Mouse (Mus musculus): ENCODE measurements around the gene Mast4.

The Mast4 gene

DNA sequence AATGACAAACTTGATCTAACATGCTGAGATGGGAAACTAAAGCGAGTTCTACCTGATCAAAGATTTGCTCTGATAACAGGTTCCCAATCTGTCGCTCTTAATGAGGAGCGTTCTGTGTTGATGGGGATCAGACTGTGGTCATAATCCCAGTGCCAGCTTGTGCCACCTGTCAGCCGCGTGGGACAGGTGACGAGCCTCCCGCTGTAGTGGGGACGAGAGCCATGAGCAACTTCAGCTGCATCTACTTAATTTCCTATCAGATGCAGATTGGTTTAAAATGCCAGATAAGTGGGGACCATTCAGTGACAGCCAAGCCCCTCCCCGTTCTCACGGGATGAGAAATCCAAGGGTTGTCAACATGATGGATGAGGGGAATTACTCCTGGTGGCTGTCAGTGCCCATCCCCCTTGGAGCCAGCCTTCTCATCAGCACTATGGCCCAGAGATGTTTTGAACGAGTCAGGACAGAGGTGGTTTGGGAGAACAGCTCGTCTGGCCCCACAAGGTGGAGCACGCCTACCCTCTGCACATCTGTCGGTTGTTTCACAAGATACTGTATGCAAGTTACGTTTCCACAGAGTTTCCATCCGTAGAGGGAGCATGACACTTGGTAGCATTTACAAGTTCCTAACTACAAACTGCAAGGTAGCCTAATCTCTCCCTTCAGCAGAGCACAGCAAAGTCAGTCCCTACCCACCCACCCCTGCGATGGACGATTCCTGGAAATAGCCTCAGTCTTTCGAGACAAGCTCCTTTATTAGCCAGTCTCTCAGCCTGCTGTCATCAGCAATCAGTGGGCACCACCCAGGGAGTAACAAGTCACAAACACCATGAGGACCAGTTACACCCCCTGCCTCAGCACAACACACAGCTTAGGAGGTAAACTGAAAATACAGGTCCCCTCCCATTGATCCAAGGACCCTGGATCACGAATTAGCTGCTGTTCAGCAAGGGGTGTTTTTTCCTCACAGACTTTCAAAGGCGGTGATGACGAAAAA lies 212.2 kb downstream of the Mast4 start:
- peak; percentile 9 for DNase-seq (ENCODE audit: low read depth, low spot score)

DNA sequence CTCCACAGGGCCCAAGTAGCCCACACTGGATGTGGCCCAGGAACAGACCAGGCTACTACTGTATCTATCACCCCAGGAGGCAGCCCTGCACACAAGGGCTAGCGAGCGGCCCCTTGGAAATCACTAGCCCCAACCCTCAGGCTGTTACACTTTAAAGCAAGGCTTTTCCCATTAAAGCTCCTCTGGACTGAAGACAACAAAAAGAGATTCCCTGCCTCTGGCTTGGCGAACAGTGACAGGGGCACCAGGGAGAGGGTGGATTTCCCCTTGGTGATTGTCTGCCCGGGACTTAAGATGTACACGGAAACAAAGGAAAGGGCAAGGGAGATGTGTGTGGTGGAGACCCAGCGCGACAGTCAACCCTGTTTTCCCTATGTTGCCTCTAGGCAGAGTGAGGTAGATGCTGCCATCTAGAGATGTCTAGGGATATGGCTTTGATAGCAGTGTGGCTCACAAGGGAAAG lies 213.6 kb downstream of the Mast4 start:
- DNase-seq (ENCODE audit: low read depth, low spot score): peak; percentile 52

DNA sequence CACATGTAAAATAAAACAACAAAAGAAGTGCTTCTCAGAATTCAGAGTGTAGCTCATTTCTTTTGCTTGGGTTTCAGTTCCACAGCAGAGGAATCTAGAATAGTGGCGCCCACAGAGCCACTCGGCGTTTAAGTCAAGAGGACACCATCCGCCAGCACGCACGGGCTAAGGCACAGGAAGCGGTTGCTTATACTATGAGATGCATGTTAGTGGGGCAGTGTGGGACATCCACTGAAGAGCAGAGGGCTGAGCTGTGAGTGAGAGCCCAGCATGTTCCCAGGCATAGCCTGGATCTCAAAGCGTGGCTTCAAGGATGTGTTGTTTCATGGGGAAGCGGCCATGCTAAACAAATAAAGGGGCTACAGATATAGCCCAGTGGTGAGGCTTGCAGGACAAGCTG lies 214.6 kb downstream of the Mast4 start:
- no peak for DNase-seq (ENCODE audit: low read depth, low spot score)

DNA sequence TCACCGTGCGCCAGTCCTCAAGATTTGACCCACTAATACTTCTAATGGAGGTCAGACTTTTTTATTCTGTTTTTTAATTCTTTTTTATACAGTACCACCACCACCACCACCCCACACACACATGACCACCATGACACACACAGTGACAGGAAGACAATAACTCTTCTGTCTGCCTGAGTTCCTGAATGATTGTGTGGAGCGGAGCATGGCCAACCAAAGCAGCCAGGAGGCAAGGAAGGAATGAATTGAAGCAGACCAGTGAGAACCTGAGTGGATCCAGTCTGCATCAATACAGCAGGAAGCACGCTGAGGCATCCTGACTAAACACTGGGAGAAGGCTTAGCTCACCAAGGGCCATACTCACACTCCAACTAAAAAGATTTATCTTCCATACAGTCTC lies 219.2 kb downstream of the Mast4 start:
- no peak for DNase-seq (ENCODE audit: low read depth, low spot score)

DNA sequence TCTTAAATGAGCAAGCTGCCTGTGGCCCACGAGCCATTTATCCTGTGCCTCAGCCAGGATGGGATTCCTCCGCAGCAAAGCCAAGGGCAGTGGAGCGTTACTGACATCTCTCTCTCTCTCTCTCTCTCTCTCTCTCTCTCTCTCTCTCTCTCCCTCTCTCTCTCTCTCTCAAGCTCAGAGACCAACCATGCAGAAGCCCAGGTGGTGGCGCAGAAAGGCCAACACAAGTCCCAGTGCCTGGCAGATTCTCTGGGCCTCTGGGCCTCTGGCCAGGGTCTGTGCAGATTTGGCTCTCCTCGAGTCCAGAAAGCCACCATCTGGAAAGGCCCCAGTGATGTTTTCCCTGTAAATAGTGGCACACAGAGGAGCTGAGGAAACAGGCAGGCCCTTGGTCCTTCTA lies 220.0 kb downstream of the Mast4 start:
- DNase-seq (ENCODE audit: low read depth, low spot score): no peak

DNA sequence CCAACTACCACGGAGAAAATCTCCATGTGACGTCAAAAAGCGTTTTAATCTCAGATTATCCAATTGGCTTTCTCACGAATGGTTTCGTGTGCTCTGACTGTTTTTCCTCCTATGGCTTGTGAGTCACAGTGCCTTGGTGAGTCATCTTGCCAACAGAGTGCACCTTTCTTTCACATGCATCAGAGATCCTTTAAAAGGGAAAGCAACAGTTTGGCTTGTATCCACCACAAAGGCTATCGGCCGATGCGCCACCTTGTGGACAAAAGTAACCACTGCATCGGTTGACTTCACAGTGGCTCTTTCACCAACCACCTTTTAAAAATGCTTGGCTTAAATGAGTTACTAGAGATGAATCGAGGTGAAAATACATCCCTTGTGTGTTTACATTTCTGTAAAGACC lies 224.4 kb downstream of the Mast4 start:
- DNase-seq (ENCODE audit: low read depth, low spot score): peak; percentile 48

DNA sequence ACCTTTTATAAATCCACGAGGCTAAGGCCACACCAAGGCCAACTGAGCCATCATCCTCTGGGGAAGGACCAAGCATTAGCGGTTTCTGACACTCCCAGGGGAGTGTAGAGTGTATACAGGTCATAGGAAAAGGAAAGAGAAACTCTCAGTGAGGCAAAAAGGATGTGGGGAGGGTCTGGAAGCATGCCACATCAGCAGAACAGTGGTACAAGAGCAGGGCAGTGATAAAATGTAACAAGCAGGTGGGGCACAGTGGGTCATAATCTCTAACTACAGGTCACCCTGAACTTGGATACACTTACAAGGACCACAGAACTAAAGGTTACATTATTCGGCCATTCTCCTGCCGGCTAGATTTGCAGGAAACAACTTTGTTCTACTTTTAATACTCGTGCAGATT lies 226.9 kb downstream of the Mast4 start:
- no peak for DNase-seq (ENCODE audit: low read depth, low spot score)

DNA sequence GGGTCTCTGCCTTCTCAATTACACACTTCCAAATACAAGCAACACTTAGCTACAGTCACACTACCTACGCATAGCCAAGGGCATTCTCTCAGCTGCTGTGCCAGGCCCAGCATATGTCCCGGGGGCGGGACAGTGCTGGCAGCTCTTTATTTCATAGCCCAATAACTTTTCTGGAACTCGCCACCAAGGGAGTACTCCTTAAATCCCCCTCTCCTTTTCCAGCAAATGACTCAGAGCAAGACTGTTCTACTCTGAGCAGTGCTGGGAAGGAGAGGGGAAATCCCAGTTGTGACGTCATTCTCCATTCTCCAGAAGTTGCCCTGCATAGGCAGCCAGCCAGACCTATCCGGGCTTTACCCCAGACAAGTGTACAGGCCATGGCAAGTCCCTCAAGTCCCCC lies 231.7 kb downstream of the Mast4 start:
- DNase-seq (ENCODE audit: low read depth, low spot score): no peak

DNA sequence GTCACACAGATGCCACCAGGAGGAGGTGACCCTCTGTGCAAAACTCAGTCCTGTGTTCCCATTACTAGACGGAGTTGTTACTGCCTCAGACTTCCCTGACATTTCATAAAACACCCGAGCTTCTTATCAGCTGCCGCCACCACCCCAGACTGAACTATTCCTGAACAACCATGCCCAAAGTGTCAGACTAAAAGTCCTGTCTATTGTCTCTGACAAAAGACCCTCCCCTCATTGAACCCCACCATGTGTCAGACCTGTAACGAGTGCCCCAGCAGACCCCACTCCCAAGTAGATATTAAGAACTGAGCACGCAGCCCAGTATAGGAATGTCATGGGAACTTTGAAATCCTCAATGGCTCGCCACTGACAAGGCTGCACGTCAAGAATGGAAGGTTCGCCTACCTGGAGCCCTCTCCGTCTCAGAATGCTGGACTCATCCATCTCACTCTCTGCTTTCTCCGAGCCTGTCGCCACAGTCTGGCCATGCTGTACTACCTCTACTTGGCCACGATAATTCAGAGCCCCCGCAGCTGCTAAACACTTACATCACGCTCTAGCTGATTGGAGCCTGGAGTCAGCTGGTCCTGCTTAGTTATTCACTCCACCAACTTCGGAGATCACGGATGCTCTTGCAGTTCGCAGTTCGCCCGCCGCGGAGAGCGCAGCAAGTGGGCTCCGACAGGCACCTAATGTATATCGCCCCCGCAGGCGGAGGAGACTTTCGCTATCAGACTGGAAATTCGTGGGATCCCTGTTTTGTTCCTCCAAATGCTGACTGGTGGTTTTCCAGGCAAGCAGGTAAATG lies 237.7 kb downstream of the Mast4 start:
- DNase-seq (ENCODE audit: low read depth, low spot score): peak; percentile 58

DNA sequence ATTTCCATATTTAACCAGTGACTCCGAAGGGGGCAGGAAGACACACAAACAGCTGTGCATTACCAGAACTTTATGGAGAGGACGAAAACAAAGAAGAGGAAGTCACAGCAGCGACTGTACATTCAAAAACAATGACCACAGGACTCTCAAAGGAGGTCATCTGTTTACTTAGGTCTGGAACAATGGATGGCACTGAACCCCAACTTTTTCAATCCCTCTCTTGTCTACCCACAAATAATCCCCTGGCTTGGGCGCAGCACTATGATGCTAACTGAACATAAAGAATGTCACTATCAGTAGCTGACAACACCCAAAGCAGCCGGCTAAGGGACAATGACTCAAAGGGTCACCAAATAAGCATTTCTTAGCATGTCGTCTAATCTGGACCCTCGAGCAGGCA lies 238.8 kb downstream of the Mast4 start:
- no peak for DNase-seq (ENCODE audit: low read depth, low spot score)

DNA sequence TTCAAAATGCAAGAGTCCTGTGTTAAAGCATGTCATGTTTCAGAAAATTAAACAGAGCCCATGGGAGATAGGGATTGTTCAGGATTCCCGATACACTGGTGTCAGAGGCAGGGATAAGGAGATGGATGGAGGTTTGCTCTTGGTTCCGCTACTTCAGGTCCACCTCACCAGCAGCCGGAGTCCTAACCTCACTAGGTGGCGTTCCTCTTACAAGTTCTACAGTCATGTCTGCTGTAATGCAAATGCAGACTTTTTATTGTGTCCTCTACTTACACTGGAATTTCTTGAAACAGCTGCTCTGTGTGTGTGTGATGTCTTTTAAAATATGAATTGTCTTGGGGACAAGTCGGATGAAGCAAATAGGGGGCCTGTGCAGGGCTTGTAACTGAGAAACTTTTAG lies 239.7 kb downstream of the Mast4 start:
- no peak for DNase-seq (ENCODE audit: low read depth, low spot score)

DNA sequence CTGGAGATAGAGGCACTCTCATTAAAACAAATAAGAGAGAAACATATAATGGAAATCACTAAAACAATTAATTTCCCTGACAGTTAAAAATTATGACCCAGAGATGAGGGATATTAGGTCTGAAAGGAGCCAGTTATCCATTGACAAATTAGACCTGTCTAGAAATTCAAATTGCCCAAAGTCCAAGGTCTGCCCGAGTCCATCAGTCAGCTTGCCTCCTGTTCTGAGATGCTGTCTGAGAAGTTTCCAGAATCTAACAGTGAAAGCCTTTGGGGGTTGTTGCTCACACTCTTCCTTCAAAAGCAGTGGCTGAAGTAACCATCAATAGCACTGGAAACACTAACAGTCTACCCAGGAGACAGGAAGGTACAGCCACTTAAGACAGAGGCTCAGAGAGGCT lies 240.6 kb downstream of the Mast4 start:
- no peak for DNase-seq (ENCODE audit: low read depth, low spot score)

DNA sequence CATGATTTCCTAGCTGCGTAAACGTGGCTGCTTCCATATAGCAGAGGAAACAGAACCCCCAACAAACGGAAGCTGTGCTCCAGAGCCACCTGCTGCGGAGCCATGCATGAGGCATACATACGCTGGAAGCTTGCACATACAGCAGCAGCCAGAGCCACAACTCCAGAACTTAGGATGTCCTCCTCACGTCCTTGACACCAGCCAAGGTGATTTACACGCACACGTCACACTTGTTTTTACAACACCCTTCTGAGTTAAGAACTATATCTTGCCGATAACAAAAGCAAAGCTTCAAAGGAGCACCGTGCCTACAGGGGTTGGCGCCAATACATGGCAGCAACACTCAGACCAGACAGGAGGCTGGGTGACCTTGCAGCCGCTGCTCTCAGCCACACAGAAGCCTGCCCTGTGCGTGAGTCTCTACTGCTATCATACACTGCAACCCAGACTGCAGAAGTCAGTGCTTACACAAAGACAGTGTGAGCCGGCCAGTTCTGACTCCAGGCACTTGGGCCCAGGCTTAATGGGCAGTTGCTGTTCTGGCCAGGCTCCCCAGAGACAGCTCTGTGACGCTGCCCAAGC lies 248.7 kb downstream of the Mast4 start:
- no peak for DNase-seq (ENCODE audit: low read depth, low spot score)

DNA sequence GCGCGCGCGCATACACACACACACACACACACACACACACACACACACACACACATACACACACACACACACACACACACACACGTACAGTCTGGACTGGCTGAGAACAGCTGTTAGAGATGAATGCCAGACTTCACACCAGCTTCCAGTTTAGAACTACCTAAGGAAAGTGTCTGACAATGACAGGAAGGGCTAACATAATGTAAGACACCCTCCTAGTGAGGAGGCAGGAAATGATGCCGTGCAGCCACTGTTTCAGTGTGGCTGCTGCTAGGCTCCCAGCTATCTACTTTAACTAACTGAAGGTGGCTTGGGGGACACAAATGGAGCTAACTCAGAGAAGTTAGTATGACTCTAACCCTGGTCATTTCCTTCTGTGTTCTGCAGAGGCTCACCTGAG lies 251.4 kb downstream of the Mast4 start:
- DNase-seq (ENCODE audit: low read depth, low spot score): no peak

DNA sequence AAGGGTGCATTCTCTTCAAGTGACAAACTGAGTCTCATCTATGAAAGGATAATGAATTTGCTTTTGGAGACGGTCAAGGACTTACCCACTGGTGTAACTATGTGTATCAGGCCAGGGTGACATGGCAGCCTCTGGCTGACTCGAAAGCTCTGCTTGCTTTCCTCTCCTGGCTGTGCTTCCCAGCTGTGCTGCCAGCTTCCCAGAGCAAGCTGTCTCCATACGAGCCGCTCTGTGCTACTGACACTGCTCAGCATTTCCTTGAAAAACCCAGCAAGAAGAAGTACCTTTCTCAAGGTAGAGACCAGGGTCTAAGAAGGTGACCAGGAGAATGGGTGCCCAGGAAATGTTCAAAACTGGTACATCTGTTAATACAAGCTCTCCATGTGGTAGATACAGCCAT lies 254.5 kb downstream of the Mast4 start:
- DNase-seq (ENCODE audit: low read depth, low spot score): no peak

DNA sequence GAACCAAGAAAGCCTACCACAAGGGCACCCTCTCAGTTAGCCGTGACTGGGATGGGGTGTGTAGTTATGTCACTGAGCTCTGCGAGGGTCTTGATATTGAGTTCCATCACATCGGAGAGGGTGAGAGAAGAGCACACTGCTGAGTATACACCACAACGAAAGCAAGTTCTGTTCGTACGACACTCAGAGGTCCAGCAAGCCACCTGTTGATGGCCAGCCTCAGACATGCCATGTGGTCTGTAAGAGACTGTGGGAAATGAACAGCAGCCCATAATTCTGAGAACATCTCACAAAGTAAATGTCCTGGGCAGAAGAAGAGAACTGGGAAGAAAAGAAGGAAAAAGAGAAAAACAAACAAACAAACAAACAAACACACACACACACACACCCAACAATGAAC lies 255.5 kb downstream of the Mast4 start:
- no peak for DNase-seq (ENCODE audit: low read depth, low spot score)

DNA sequence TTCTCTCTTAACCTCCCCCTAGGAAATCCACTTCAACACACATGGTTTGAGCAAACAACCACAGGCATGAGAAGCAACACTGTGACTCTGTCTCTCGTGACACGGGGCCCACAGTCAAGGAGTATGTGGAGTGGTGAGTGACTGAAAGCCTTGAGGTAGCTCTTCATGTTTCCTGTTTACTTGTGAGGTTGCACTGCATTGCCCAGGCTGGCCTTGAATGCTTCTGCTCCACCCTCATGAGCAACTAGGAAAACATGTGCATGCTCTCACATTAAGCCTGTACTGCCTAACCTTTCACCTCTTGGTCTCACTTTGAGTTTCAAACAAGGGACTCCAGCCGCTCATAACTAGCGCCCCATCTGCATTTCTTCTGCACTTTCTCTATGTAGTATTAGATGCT lies 260.8 kb downstream of the Mast4 start:
- no peak for DNase-seq (ENCODE audit: low read depth, low spot score)

DNA sequence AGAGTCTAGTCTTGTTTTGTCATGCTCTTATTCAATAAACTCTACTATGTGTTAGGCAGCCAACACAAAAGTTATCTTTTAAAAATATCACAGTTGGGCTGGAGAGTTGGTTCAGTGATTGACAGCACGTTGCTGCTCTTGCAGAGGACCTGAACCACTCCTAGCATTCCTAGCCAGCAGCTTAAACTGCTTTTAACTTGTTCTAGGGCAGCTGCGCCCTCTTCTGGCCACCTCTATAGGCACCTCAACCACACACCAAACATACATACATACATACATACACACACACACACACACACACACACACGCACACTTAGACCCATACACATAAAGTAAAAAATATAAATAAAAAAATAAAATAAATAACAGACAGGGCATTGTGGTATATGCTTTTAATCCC lies 262.5 kb downstream of the Mast4 start:
- peak; percentile 49 for DNase-seq (ENCODE audit: low read depth, low spot score)

DNA sequence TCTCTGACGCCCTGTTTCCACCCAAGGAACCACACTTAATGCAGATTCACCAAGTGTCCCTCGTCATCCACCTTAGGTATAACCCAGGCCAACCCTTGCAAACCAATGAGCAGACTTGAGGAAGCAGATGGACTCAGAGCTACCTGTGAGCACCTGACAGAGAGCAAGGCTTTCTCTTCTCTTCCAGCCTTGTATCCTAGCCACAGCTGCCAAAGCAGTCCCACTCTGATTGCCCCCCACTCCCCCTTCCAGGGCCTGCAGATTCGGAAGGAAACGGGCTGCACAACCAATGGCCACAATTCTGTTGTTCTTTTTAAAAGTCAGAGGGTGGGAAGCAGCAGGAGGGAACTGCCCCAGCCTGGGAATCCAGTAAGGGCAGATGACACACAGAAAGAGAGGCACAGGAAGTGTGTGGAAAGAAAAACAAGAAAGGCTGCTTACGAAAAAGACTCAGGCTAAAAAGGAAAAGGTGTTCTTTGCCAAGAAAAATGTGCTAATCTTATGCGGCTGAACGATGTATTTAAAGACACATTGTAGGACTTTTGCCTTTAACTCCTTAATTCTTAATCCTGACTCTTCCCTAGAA lies 266.6 kb downstream of the Mast4 start:
- DNase-seq (ENCODE audit: low read depth, low spot score): no peak

DNA sequence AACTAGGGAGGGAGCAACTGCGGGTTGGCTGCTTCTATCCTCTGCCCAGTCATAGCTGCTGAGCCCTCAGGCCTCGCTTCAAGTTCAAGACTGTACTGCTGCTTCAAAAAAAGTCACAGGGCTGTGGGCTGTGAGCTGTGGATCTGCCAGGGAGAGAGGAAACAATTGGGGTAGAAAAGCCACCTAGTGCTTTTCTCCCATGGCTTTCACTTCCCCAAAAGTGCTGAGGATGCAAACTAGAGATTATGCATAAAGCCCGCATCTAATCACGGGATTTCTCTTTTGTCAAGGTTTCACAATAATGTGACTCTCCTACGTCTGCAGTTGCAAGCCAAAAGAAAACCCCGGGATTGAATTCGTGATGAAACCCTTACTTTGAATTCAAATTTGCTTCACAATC lies 268.9 kb downstream of the Mast4 start:
- DNase-seq (ENCODE audit: low read depth, low spot score): no peak

DNA sequence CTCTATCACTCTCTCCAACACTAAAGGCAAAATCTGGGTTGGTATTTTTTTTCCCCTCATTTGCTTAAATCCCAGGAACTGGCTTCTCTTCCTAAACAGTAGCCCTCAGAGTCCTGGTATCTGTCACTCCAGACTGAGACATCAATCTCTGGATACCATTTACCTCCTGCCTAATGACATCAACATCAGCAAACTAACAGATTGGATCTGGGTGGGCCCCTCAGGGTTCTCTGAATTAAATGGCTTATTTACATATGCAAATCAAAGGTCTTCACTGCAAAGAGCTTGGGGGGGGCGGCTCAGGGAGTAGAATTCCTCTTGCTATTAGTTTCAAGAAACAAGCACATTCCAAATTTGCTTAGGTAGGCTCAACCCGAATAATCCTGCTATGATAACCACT lies 272.6 kb downstream of the Mast4 start:
- DNase-seq (ENCODE audit: low read depth, low spot score): no peak
